Mouse (Mus musculus) stomach, embryonic 15.5 days (tissue): Measurements from ENCODE around the gene Mepe. TPM values are rescaled to one million over a fixed set of nuclear protein-coding genes. Genes with fewer than 3 reads are reported as not detected.
A peak's percentile ranks its signal among the peaks of the same experiment; 100 is the strongest.

Experiments
- ATAC-seq: fragments of 200-750 bp; cut with Nextera tagmentation; 2 replicates; pipeline ENCODE4 v1.8.0; 2017; ENCODE audit warnings: low read depth, moderate number of reproducible peaks, moderate TSS enrichment; ENCODE audit not compliant: insufficient read depth, low FRiP score
- H3K27ac ChIP-seq: fragments of 300-500 bp; sonication (generic); 2 replicates; pipeline ENCODE4 v1.5.1; 2015; ENCODE audit warnings: mild to moderate bottlenecking, inconsistent platforms
- H3K27me3 ChIP-seq: fragments of 300-500 bp; sonication (generic); replicated peaks from 2 replicates; pipeline ENCODE4 v1.6.1; 2015; ENCODE audit warnings: inconsistent platforms
- H3K36me3 ChIP-seq: fragments of 300-500 bp; sonication (generic); 2 replicates; pipeline ENCODE4 v1.6.1; 2015; ENCODE audit warnings: inconsistent platforms
- H3K4me1 ChIP-seq: fragments of 300-500 bp; sonication (generic); 2 replicates; pipeline ENCODE4 v1.6.1; 2015; ENCODE audit warnings: inconsistent platforms
- H3K4me2 ChIP-seq: fragments of 300-500 bp; sonication (generic); 2 replicates; pipeline ENCODE4 v1.6.1; 2015; ENCODE audit warnings: mild to moderate bottlenecking, inconsistent platforms
- H3K4me3 ChIP-seq: fragments of 300-500 bp; sonication (generic); replicated peaks from 2 replicates; pipeline ENCODE4 v1.5.1; 2015; ENCODE audit warnings: inconsistent platforms
- H3K9ac ChIP-seq: fragments of 300-500 bp; sonication (generic); 2 replicates; pipeline ENCODE4 v1.6.1; 2015; ENCODE audit warnings: inconsistent platforms
- H3K9me3 ChIP-seq: fragments of 300-500 bp; sonication (generic); 2 replicates; pipeline ENCODE4 v1.6.1; 2016; ENCODE audit warnings: inconsistent platforms
- WGBS: fragments of 180-500 bp; shearing (Covaris S2); methylation state at CpG from one replicate; pipeline ENCODE4 v1.1.7; 2015; 5-methylcytosine and 5-hydroxymethylcytosine counted together
- polyA plus RNA-seq: library from polyadenylated mRNA; unstranded; fragments of >200 nt; fragmentation: Nextera tagmentation; extraction: Ambion mirVana; gene quantifications from 2 replicates; pipeline ENCODE4 v1.2.1, GENCODE M21; 2015

The Mepe gene
- polyA plus RNA-seq, 1 experiment from 2014 or later = not detected

GRCm38 (mm10) chr5:104358592-104358991 lies 33.5 kb downstream of the Mepe start:
- H3K9ac ChIP-seq = no peak overlapping the region
- H3K9me3 ChIP-seq = no peaks in the 10 kb centered on the region
- H3K4me1 ChIP-seq = no peaks in the 10 kb centered on the region
- H3K36me3 ChIP-seq = no peaks in the 10 kb centered on the region
- H3K4me2 ChIP-seq = no peak overlapping the region
- H3K27me3 ChIP-seq = no peaks in the 10 kb centered on the region
- H3K4me3 ChIP-seq = no peak overlapping the region
- 54% methylated on average over 7 of the region's 7 CpGs for WGBS
- ATAC-seq = no peak
- H3K27ac ChIP-seq = no peak overlapping the region

GRCm38 (mm10) chr5:104359257-104359656 lies 34.1 kb downstream of the Mepe start:
- Histone ChIP-seq H3K36me3 (no peaks in the 10 kb centered on the region), H3K9ac (no peak overlapping the region), H3K9me3 (no peaks in the 10 kb centered on the region), H3K4me2 (no peak overlapping the region), H3K4me1 (no peaks in the 10 kb centered on the region), H3K27ac (no peak overlapping the region), H3K4me3 (no peak overlapping the region), H3K27me3 (no peaks in the 10 kb centered on the region)
- no peak for ATAC-seq
- 44% methylated on average over 6 of the region's 6 CpGs for WGBS

DNA sequence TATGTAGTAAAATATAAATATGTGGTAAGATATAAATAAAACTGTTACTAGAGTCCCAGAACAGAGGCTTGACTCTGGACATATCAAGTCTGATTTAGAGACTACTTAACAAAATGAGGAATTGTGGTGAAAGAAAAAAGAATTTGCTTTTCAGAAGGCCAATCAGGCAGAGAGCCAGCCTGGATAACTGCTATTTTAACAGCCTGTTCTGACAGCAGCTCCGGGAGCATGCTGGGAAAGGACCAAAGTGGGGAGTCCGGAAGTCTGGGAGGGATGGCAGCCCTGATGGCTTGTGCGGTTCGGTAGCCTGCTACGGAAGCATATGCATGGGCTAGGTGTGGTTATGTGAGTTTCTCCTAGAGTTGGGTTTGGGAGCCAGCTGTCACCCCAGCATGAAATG lies 45.5 kb downstream of the Mepe start:
- Histone ChIP-seq H3K27ac (no peak overlapping the region), H3K9me3 (no peaks in the 10 kb centered on the region), H3K36me3 (no peaks in the 10 kb centered on the region), H3K4me1 (peaks cover 5% of the 10 kb centered on the region; the same call in 1 of the 2 replicates), H3K9ac (no peak overlapping the region), H3K27me3 (no peaks in the 10 kb centered on the region), H3K4me3 (no peak overlapping the region), H3K4me2 (no peak overlapping the region)
- WGBS = 80% methylated on average over 5 of the region's 5 CpGs
- no peak for ATAC-seq

DNA sequence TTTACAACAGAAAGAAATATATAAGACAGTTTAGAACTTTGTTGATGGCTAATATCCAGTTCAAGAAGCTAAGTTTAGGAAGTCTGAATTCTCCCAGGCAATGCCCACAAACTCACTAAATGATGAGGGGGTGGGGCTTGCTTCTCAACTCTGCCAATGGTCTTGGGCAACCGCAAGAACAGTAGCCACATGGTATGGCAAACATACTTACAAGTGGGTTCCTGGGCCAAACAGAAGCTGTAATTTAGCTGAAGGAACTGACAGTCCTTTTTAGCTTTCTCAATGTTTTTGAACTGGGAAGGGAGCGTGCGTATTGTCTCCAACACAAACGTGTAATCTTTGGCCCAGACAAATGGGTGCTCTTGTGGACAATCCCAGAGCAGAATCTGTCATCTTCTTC lies 46.2 kb downstream of the Mepe start:
- WGBS = 86% methylated on average over 4 of the region's 4 CpGs
- Histone ChIP-seq H3K9me3 (no peaks in the 10 kb centered on the region), H3K4me3 (no peak overlapping the region), H3K36me3 (no peaks in the 10 kb centered on the region), H3K27me3 (no peaks in the 10 kb centered on the region), H3K27ac (no peak overlapping the region), H3K4me1 (peaks cover 5% of the 10 kb centered on the region; the same call in 1 of the 2 replicates), H3K9ac (no peak overlapping the region), H3K4me2 (no peak overlapping the region)
- ATAC-seq = no peak

DNA sequence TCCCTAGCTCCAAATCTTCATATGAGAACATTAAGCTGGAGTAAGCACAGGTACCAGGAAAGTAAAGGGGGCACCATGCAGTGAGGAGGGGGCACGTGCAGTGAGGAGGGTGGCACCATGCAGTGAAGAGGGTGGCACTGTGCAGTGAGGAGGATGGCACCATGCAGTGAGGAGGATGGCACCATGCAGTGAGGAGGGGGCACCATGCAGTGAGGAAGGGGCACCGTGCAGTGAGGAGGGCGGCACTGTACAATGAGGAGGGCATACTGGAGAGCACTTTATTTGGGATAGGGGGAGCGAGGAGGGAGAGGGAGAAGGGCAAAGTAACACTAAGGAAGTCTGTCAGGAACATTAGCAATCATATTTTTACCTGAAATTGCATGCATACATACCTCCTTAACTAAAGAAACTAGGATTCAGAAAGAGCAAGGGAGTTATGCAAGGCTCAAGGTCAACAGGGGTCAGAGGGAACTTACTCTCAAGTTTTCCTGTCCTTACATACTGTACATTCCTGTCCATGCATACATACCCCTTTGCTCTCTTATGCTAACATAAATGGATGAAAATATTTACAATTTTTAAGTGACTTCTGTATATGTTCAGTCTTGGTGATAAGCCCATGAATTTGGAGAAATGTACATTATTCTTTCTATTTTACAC lies 48.6 kb downstream of the Mepe start:
- no peak overlapping the region for H3K4me2 ChIP-seq
- peak overlapping the region; percentile 59; the same call in 1 of the 2 replicates for H3K27ac ChIP-seq
- no peaks in the 10 kb centered on the region for H3K27me3 ChIP-seq
- no peak; the same call in 1 of the 2 replicates for ATAC-seq
- no peak overlapping the region for H3K9ac ChIP-seq
- WGBS = 79% methylated on average over 4 of the region's 4 CpGs
- no peak overlapping the region for H3K4me3 ChIP-seq
- no peaks in the 10 kb centered on the region for H3K9me3 ChIP-seq
- peaks cover 5% of the 10 kb centered on the region; the same call in 1 of the 2 replicates for H3K4me1 ChIP-seq
- H3K36me3 ChIP-seq = no peaks in the 10 kb centered on the region

DNA sequence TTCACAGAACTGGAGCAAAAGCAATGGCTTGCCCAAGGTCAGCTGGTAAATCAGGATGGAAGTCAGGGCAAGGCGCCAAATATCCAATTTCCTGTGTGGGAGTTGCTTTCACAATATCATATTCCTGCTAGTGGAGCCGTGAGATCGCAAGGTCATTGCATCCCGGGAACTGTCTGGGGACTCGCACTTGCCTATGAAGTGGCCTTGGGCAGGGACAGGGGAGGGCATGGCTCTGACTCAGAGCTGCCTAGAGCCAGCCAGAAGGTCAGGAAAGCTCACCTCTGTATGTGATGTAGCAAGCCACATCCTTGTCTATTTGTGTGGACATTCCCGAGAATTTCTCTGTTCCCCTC lies 49.2 kb downstream of the Mepe start:
- no peaks in the 10 kb centered on the region for H3K27me3 ChIP-seq

GRCm38 (mm10) chr5:104375132-104375531 lies 50.0 kb downstream of the Mepe start:
- Histone ChIP-seq H3K27me3 (no peaks in the 10 kb centered on the region), H3K4me2 (no peak overlapping the region), H3K9me3 (no peaks in the 10 kb centered on the region), H3K9ac (no peak overlapping the region), H3K4me1 (peaks cover 5% of the 10 kb centered on the region; the same call in 1 of the 2 replicates), H3K27ac (no peak overlapping the region), H3K4me3 (no peak overlapping the region), H3K36me3 (no peaks in the 10 kb centered on the region)
- WGBS = 62% methylated on average over 2 of the region's 2 CpGs
- ATAC-seq = no peak

More for the DNA sequence above, 49.2 kb downstream of the Mepe start:
- WGBS = 28% methylated on average over 6 of the region's 6 CpGs
- ATAC-seq = peak; percentile 68; the same call in 1 of the 2 replicates
- H3K4me2 ChIP-seq = peak overlapping the region; percentile 1; the same call in 1 of the 2 replicates
- H3K4me3 ChIP-seq = no peak overlapping the region
- H3K9ac ChIP-seq = no peak overlapping the region
- no peaks in the 10 kb centered on the region for H3K36me3 ChIP-seq
- H3K9me3 ChIP-seq = no peaks in the 10 kb centered on the region
- no peak overlapping the region for H3K27ac ChIP-seq
- H3K4me1 ChIP-seq = peaks cover 5% of the 10 kb centered on the region; the same call in 1 of the 2 replicates

GRCm38 (mm10) chr5:104376890-104377289 lies 51.8 kb downstream of the Mepe start:
- H3K36me3 ChIP-seq = no peaks in the 10 kb centered on the region
- H3K9me3 ChIP-seq = no peaks in the 10 kb centered on the region
- H3K27me3 ChIP-seq = no peaks in the 10 kb centered on the region
- WGBS = 82% methylated on average over 1 of the region's 1 CpGs
- no peak for ATAC-seq
- peaks cover 5% of the 10 kb centered on the region; the same call in 1 of the 2 replicates for H3K4me1 ChIP-seq
- H3K27ac ChIP-seq = no peak overlapping the region
- H3K4me3 ChIP-seq = no peak overlapping the region
- H3K9ac ChIP-seq = no peak overlapping the region
- no peak overlapping the region for H3K4me2 ChIP-seq

- no peaks in the 10 kb centered on the region for H3K36me3 ChIP-seq
- no peak overlapping the region for H3K9ac ChIP-seq
- no peaks in the 10 kb centered on the region for H3K4me1 ChIP-seq
- H3K9me3 ChIP-seq = no peaks in the 10 kb centered on the region
- WGBS = 84% methylated on average over 1 of the region's 1 CpGs
- ATAC-seq = no peak
- H3K4me2 ChIP-seq = no peak overlapping the region
- H3K27me3 ChIP-seq = no peaks in the 10 kb centered on the region
- no peak overlapping the region for H3K4me3 ChIP-seq
- H3K27ac ChIP-seq = no peak overlapping the region
These were observed 55.4 kb downstream of the Mepe start for GRCm38 (mm10) chr5:104380574-104380973.

DNA sequence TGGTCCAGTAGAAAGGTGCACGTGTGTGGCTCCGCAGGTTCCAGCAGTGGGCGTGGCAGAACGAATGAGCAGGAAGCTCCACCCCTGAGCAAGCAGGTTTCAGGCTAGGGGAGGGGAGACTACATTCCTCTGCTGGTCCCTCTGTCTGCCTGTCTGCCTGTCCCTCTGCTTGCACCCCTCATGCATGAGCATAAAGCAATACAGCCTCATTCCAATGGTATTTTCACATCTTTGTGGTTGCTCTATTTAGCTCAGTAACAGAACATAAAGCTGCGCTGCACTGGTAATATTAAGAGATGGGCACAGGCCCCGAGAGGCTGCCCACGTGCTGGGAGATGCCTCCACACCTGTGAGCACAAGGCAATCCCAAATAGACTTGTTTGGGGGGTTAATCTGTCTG lies 56.5 kb downstream of the Mepe start:
- Histone ChIP-seq H3K9me3 (no peaks in the 10 kb centered on the region), H3K36me3 (no peaks in the 10 kb centered on the region), H3K4me2 (no peak overlapping the region), H3K4me1 (no peaks in the 10 kb centered on the region), H3K9ac (no peak overlapping the region), H3K4me3 (no peak overlapping the region), H3K27ac (no peak overlapping the region), H3K27me3 (no peaks in the 10 kb centered on the region)
- WGBS = 47% methylated on average over 7 of the region's 7 CpGs
- ATAC-seq = no peak

GRCm38 (mm10) chr5:104384540-104384939 lies 59.4 kb downstream of the Mepe start:
- no peak for ATAC-seq
- no peaks in the 10 kb centered on the region for H3K4me1 ChIP-seq
- no peaks in the 10 kb centered on the region for H3K9me3 ChIP-seq
- H3K9ac ChIP-seq = no peak overlapping the region
- no peaks in the 10 kb centered on the region for H3K36me3 ChIP-seq
- H3K4me3 ChIP-seq = no peak overlapping the region
- WGBS = 83% methylated on average over 7 of the region's 7 CpGs
- H3K4me2 ChIP-seq = no peak overlapping the region
- no peak overlapping the region for H3K27ac ChIP-seq
- H3K27me3 ChIP-seq = no peaks in the 10 kb centered on the region

DNA sequence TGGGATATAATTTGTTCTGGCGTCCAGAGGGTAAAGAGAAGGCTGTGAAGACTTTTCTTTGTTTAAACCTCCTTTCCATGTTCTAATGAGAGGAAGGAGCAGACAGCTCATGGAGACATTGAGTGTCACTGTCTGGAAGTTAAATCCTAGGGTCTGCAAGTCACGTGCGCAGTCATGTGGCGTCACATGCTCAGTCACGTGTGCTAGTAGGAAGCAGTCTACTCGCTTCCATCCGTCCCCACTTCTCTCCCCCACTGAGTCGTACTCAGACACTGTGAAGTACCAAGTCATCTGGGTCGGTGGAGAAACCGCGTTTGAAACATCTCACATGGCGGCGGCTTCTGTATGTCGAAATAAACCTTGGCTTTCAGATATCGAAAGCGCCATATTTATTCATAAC lies 60.4 kb downstream of the Mepe start:
- Histone ChIP-seq H3K36me3 (no peaks in the 10 kb centered on the region), H3K4me3 (no peak overlapping the region), H3K27ac (no peak overlapping the region), H3K9ac (no peak overlapping the region), H3K9me3 (no peaks in the 10 kb centered on the region), H3K4me2 (no peak overlapping the region), H3K4me1 (no peaks in the 10 kb centered on the region), H3K27me3 (no peaks in the 10 kb centered on the region)
- ATAC-seq = no peak
- WGBS = 93% methylated on average over 16 of the region's 16 CpGs

DNA sequence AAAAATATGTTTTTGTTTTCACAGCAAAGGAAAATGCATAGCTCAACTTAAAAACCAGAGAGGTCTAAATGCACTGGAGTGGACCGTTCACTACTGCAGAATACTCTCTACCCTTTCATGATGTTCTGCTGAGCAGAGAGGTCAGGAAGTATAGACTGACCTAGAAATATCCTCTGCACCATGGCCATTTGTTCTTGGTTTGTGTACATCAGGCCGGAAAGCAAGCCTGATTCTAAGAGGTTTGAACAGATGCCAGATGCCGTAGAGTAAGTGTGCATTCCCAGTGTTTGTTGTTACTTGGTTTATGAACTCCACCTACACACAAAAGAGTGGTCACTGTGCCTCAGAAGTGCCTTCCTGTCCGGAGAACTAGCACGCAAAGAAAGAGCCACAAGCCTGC lies 61.8 kb downstream of the Mepe start:
- Histone ChIP-seq H3K4me2 (no peak overlapping the region), H3K27me3 (no peaks in the 10 kb centered on the region), H3K36me3 (no peaks in the 10 kb centered on the region), H3K9ac (no peak overlapping the region), H3K9me3 (no peaks in the 10 kb centered on the region), H3K4me1 (no peaks in the 10 kb centered on the region), H3K4me3 (no peak overlapping the region), H3K27ac (no peak overlapping the region)
- 48% methylated on average over 5 of the region's 5 CpGs for WGBS
- ATAC-seq = no peak
